Mouse (Mus musculus) lung, embryonic 14.5 days (tissue): ENCODE measurements around the gene Il17ra. TPM values are rescaled to one million over a fixed set of nuclear protein-coding genes. Genes with fewer than 3 reads are reported as not detected.

ENCODE experiments used
- ATAC-seq: fragments of 200-750 bp; cut with Nextera tagmentation; 2 replicates; pipeline ENCODE4 v1.8.0; 2017; ENCODE audit warnings: mild to moderate bottlenecking, moderate TSS enrichment, moderate library complexity; ENCODE audit not compliant: insufficient read depth
- DNase-seq: peaks from one replicate; pipeline ENCODE4 v3.0.0-alpha.2; 2015
- H3K27ac ChIP-seq: fragments of 300-500 bp; sonication (generic); 2 replicates; pipeline ENCODE4 v1.5.1; 2014; ENCODE audit warnings: low read depth, mild to moderate bottlenecking, moderate library complexity
- H3K27me3 ChIP-seq: fragments of 300-500 bp; sonication (generic); 2 replicates; pipeline ENCODE4 v1.6.1; 2014; ENCODE audit warnings: low read length, control low read depth; ENCODE audit not compliant: insufficient read depth
- H3K36me3 ChIP-seq: fragments of 300-500 bp; sonication (generic); 2 replicates; pipeline ENCODE4 v1.6.1; 2014; ENCODE audit warnings: control low read depth; ENCODE audit not compliant: insufficient read depth
- H3K4me1 ChIP-seq: fragments of 300-500 bp; sonication (generic); 2 replicates; pipeline ENCODE4 v1.6.1; 2014; ENCODE audit warnings: antibody characterized with exemption, control low read depth; ENCODE audit not compliant: insufficient read depth
- H3K4me2 ChIP-seq: fragments of 300-500 bp; sonication (generic); 2 replicates; pipeline ENCODE4 v1.6.1; 2014; ENCODE audit warnings: mild to moderate bottlenecking
- H3K4me3 ChIP-seq: fragments of 300-500 bp; sonication (generic); 2 replicates; pipeline ENCODE4 v1.5.1; 2014; ENCODE audit warnings: low read depth, low read length
- H3K9ac ChIP-seq: fragments of 300-500 bp; sonication (generic); 2 replicates; pipeline ENCODE4 v1.6.1; 2014
- H3K9me3 ChIP-seq: fragments of 300-500 bp; sonication (generic); 2 replicates; pipeline ENCODE4 v1.6.1; 2016; ENCODE audit warnings: low read depth, low read length, control low read depth
- CTCF ChIP-seq: IDR thresholded peaks from 2 replicates; pipeline ENCODE4 v1.5.1; 2016; ENCODE audit warnings: antibody characterized with exemption, low read depth
- WGBS: fragments of 180-500 bp; shearing (Covaris S2); extraction: QIAGEN DNeasy Blood & Tissue Kit; methylation state at CpG from one replicate; pipeline ENCODE4 v1.1.7; 2014; 5-methylcytosine and 5-hydroxymethylcytosine counted together
- polyA plus RNA-seq: library from polyadenylated mRNA; unstranded; fragments of >200 nt; fragmentation: Nextera tagmentation; extraction: Ambion mirVana; gene quantifications from 2 replicates; pipeline ENCODE4 v1.2.1, GENCODE M21; 2014

Gene Il17ra
- polyA plus RNA-seq, 1 experiment from 2014 or later, result 3.3 TPM

DNA sequence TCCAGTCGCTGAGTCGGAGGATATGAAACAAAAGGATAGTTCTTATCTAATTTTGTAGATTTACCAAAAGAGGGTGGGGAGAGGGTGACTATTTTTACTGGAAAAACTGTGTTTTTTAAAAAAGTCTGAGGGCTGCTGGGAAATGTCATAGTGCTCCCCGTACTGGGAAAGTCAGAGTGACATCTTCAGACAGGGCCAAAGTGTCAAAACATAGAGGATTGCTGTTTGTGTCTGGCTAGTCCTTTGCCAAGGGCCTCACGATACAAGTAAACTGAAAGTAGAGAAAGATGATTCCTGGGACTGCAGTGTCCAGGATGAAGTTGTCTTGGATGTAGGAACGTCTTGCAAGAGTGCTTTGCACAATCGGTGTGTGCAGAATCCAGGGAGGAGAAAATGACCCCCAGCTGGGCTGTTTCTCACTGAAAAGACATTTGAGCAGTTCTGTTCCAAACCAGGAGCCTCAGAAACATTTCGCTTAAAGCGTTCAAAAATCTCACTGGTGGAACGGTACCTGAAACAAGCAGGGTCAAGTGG lies 1.4 kb downstream of the Il17ra start:
- H3K9ac ChIP-seq, result no peak overlapping the region
- no peak overlapping the region for H3K27ac ChIP-seq
- peak; percentile 33 for DNase-seq
- H3K36me3 ChIP-seq, result no peaks in the 10 kb centered on the region
- no peak for TF ChIP-seq CTCF
- peaks cover 38% of the 10 kb centered on the region for H3K27me3 ChIP-seq
- no peak for ATAC-seq
- H3K9me3 ChIP-seq, result no peaks in the 10 kb centered on the region
- peak overlapping the region; percentile 81 for H3K4me2 ChIP-seq
- 44% methylated on average over 9 of the region's 9 CpGs for whole genome bisulfite sequencing
- peak overlapping the region; percentile 60 for H3K4me3 ChIP-seq
- H3K4me1 ChIP-seq, result peaks cover 8% of the 10 kb centered on the region; the same call in 1 of the 2 replicates

- no peak overlapping the region for H3K9ac ChIP-seq
- H3K4me3 ChIP-seq, result no peak overlapping the region
- no peak for TF ChIP-seq CTCF
- H3K27ac ChIP-seq, result no peak overlapping the region
- no peak overlapping the region for H3K4me2 ChIP-seq
- peaks cover 38% of the 10 kb centered on the region for H3K27me3 ChIP-seq
- H3K4me1 ChIP-seq, result peaks cover 8% of the 10 kb centered on the region; the same call in 1 of the 2 replicates
- 41% methylated on average over 4 of the region's 4 CpGs for WGBS
- ATAC-seq (no peak), DNase-seq (no peak)
- H3K36me3 ChIP-seq, result no peaks in the 10 kb centered on the region
- no peaks in the 10 kb centered on the region for H3K9me3 ChIP-seq
Measured at GRCm38 (mm10) chr6:120465393-120465792, 2.3 kb downstream of the Il17ra start.

- no peak for ATAC-seq
- TF ChIP-seq CTCF, result no peak
- Histone ChIP-seq H3K27ac (no peak overlapping the region), H3K9me3 (no peaks in the 10 kb centered on the region), H3K4me1 (peaks cover 8% of the 10 kb centered on the region; the same call in 1 of the 2 replicates), H3K27me3 (peaks cover 30% of the 10 kb centered on the region), H3K4me2 (no peak overlapping the region), H3K4me3 (no peak overlapping the region), H3K36me3 (no peaks in the 10 kb centered on the region), H3K9ac (no peak overlapping the region)
- no peak for DNase-seq
- 80% methylated on average over 10 of the region's 10 CpGs for WGBS
Measured at GRCm38 (mm10) chr6:120466609-120467329, 3.7 kb downstream of the Il17ra start.

DNA sequence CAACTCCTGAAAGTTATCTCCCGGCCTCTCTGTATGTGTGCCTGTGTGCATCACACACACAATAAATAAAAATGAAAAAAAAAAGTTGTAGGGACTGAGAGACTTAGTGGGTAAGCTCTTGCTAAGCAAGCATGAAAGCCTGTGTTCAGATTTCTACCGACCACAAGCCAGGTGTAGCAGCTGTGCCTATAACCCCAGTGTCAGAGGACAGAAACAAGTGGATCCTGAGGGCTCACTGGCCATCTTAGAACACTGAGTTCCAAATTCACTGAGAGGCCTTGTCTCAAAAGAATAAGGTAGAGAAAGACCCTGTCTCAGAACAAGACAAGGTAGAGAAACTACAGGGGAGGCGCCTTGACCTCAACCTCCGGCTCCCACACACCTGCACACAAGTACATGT lies 5.2 kb downstream of the Il17ra start:
- ATAC-seq (no peak), DNase-seq (no peak)
- 86% methylated on average over 4 of the region's 4 CpGs for WGBS
- Histone ChIP-seq H3K9ac (no peak overlapping the region), H3K27me3 (peaks cover 17% of the 10 kb centered on the region; the same call in 1 of the 2 replicates), H3K27ac (no peak overlapping the region), H3K36me3 (no peaks in the 10 kb centered on the region), H3K4me1 (peaks cover 8% of the 10 kb centered on the region; the same call in 1 of the 2 replicates), H3K4me2 (no peak overlapping the region), H3K9me3 (no peaks in the 10 kb centered on the region), H3K4me3 (no peak overlapping the region)
- no peak for TF ChIP-seq CTCF

GRCm38 (mm10) chr6:120469268-120469667 lies 6.2 kb downstream of the Il17ra start:
- H3K27me3 ChIP-seq, result peaks cover 8% of the 10 kb centered on the region; the same call in 1 of the 2 replicates
- ATAC-seq (no peak), DNase-seq (no peak)
- no peak overlapping the region for H3K9ac ChIP-seq
- 0 out of 2 replicates have a peak, but pooled peaks cover under 1% of the 10 kb centered on the region for H3K4me1 ChIP-seq
- no peak overlapping the region for H3K27ac ChIP-seq
- H3K4me3 ChIP-seq, result no peak overlapping the region
- H3K9me3 ChIP-seq, result no peaks in the 10 kb centered on the region
- H3K4me2 ChIP-seq, result no peak overlapping the region
- WGBS, result 67% methylated on average over 3 of the region's 3 CpGs
- H3K36me3 ChIP-seq, result no peaks in the 10 kb centered on the region
- TF ChIP-seq CTCF, result peak; percentile 26; the same call in 1 of the 2 replicates

- Histone ChIP-seq H3K4me3 (no peak overlapping the region), H3K4me2 (no peak overlapping the region), H3K4me1 (no peaks in the 10 kb centered on the region), H3K36me3 (no peaks in the 10 kb centered on the region), H3K27ac (no peak overlapping the region), H3K9me3 (no peaks in the 10 kb centered on the region), H3K27me3 (peaks cover 4% of the 10 kb centered on the region; the same call in 1 of the 2 replicates), H3K9ac (no peak overlapping the region)
- no peak for DNase-seq
- no peak for TF ChIP-seq CTCF
- ATAC-seq, result no peak
Measured at GRCm38 (mm10) chr6:120469770-120470169, 6.7 kb downstream of the Il17ra start.

DNA sequence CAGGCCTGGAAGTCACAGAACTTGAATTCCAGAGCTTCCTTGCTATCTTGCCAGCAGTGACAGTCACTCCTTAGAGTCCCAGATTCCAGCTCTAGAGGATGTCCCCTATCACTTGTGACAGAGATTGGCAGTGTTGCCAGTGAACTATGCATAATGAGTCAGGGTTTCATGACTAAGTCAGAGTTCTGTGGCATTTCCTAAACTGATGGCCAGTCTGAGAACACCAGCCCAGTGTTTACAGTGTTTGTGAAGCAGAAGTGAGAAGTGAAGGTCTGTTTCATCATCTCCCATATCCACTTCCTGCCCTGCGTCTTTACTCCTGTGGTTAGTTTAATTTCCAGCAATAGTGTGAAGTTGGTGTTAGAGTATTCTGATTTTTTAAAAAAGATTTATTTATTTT lies 7.6 kb downstream of the Il17ra start:
- H3K36me3 ChIP-seq, result no peaks in the 10 kb centered on the region
- no peaks in the 10 kb centered on the region for H3K4me1 ChIP-seq
- no peak for ATAC-seq
- H3K4me2 ChIP-seq, result no peak overlapping the region
- no peaks in the 10 kb centered on the region for H3K27me3 ChIP-seq
- no peak overlapping the region for H3K9ac ChIP-seq
- H3K9me3 ChIP-seq, result no peaks in the 10 kb centered on the region
- no peak for TF ChIP-seq CTCF
- H3K27ac ChIP-seq, result no peak overlapping the region
- no peak overlapping the region for H3K4me3 ChIP-seq
- WGBS, result 41% methylated on average over 1 of the region's 1 CpGs
- DNase-seq, result no peak
